Mouse (Mus musculus) midbrain, embryonic 10.5 days (tissue): ENCODE data around the gene Tfg. TPM values are rescaled to one million over a fixed set of nuclear protein-coding genes. Genes with fewer than 3 reads are reported as not detected.

Source experiments
- DNase-seq: peaks from one replicate; pipeline ENCODE4 v3.0.0-alpha.2; 2017; ENCODE audit warnings: low spot score
- H3K27ac ChIP-seq: fragments of 300-500 bp; sonication (generic); replicated peaks from 2 replicates; pipeline ENCODE4 v1.5.1; 2016; ENCODE audit warnings: mild to moderate bottlenecking
- H3K27me3 ChIP-seq: fragments of 300-500 bp; sonication (generic); 2 replicates; pipeline ENCODE4 v1.6.1; 2016; ENCODE audit warnings: low read depth, mild to moderate bottlenecking; ENCODE audit not compliant: poor library complexity, severe bottlenecking
- H3K36me3 ChIP-seq: fragments of 300-500 bp; sonication (generic); 2 replicates; pipeline ENCODE4 v1.6.1; 2016; ENCODE audit warnings: mild to moderate bottlenecking, moderate library complexity
- H3K4me1 ChIP-seq: fragments of 300-500 bp; sonication (generic); 2 replicates; pipeline ENCODE4 v1.6.1; 2016
- H3K4me3 ChIP-seq: fragments of 300-500 bp; sonication (generic); 2 replicates; pipeline ENCODE4 v1.5.1; 2016; ENCODE audit warnings: mild to moderate bottlenecking, moderate library complexity
- H3K9me3 ChIP-seq: fragments of 300-500 bp; sonication (generic); replicated peaks from 2 replicates; pipeline ENCODE4 v1.6.1; 2016; ENCODE audit warnings: mild to moderate bottlenecking
- WGBS: fragments of 180-500 bp; shearing (Covaris S2); methylation state at CpG from one replicate; pipeline ENCODE4 v1.1.7; 2016; 5-methylcytosine and 5-hydroxymethylcytosine counted together
- polyA plus RNA-seq: library from polyadenylated mRNA; unstranded; fragments of >200 nt; fragmentation: Nextera tagmentation; extraction: Ambion mirVana; gene quantifications from 2 replicates; pipeline ENCODE4 v1.2.1, GENCODE M21; 2016

Gene Tfg
- polyA plus RNA-seq, 1 experiment from 2014 or later = 203 TPM

DNA sequence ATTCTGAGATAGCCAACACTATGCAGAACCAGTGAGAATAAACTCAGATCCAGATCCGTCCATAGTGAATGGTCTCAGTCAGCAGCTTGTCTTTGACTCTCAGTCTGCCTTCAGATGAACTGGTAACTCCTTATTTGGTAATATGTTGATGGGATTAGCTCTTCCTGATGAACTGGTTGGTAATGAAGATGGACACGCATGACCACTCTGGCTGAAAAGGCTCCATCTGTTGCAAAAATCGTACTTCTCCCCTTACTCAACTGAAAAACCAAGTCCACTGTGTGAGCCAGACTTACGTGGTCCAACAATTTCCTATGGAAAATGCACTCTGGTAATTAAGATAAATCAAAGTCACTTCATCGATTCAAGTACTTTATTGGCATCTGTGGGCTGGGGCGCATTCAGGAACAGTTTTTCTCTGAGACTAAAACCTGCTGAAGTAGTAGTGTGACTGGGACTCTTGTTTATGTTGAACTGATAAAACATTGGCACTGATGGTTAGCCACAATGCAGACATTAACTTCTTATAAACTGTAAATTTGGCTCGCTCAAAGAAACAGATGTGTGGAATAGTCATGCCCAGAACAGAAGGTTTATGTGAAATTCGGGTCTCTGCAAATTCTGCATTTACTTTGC is 36.1 kb downstream of the Tfg start:
- Histone ChIP-seq H3K4me1 (peaks cover 5% of the 10 kb centered on the region; the same call in 1 of the 2 replicates), H3K4me3 (no peak overlapping the region), H3K9me3 (no peaks in the 10 kb centered on the region), H3K27ac (peak overlapping the region; percentile 42; the same call in 1 of the 2 replicates), H3K27me3 (no peaks in the 10 kb centered on the region), H3K36me3 (peaks cover 25% of the 10 kb centered on the region)
- WGBS = 79% methylated on average over 8 of the region's 8 CpGs
- no peak for DNase-seq

DNA sequence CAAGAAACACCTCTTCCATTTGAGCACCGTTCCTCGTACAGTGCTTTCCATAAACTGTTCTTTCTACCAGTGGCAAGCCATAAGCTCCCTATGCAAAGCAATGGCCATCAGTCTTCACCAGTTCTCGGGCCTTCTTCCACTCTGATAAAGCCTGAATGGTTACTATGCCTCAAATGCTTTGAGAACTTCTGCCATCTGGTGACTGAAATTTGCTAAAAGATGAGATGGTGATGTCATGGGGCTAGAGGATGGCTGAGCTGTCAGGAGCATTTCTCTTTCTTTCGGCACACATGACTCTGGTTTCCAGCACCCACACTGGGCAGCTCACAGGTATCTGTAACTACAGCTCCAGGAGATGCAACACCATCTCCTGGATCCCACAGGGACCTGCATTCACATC is 40.1 kb downstream of the Tfg start:
- H3K27ac ChIP-seq = no peak overlapping the region
- H3K4me1 ChIP-seq = peaks cover 6% of the 10 kb centered on the region
- H3K36me3 ChIP-seq = no peaks in the 10 kb centered on the region
- H3K4me3 ChIP-seq = no peak overlapping the region
- WGBS = 85% methylated on average over 4 of the region's 4 CpGs
- DNase-seq = no peak
- no peaks in the 10 kb centered on the region for H3K9me3 ChIP-seq
- H3K27me3 ChIP-seq = no peaks in the 10 kb centered on the region

DNA sequence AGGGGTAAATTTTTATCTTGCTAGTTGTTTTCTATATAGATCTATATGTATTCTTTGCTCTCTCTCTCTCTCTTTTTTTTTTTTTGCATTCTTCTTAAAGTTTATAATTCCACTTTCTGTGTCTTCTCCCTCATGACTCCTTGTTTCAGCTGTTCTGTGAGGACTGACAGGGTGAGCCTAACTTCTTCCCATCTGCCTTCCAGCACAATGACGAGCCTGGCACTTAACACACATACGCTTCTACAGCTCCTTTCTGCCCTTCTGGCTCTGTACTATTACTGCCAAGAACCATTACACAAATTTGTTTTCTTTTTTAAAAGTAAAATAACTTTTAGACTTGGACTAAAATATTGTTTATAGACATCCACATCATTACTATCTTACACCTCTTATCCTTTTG is 43.8 kb downstream of the Tfg start:
- Histone ChIP-seq H3K27me3 (no peaks in the 10 kb centered on the region), H3K9me3 (no peaks in the 10 kb centered on the region), H3K4me3 (no peak overlapping the region), H3K36me3 (no peaks in the 10 kb centered on the region), H3K27ac (no peak overlapping the region), H3K4me1 (peaks cover 4% of the 10 kb centered on the region; the same call in 1 of the 2 replicates)
- no peak for DNase-seq
- WGBS = 90% methylated on average over 2 of the region's 2 CpGs

DNA sequence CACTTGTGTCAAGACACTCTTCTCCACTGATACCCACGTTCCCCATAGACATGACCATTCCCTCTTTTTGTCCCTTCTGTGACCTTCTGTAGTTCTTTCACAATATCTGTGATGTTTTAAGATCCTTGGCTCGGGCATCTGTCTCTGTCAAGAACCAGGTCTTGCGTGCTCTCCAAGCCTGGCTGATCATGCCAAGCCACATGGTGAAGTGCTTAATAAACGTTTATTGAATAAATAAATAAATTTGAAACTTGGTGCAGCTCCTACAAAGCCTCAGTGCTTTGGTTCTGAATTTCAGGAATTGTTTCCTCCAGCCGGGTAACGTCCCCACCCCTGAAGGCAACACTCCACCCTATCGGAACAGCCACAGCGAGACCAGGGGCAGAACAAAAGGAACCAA is 46.3 kb downstream of the Tfg start:
- no peaks in the 10 kb centered on the region for H3K9me3 ChIP-seq
- no peak overlapping the region for H3K27ac ChIP-seq
- peaks cover 4% of the 10 kb centered on the region; the same call in 1 of the 2 replicates for H3K4me1 ChIP-seq
- no peak for DNase-seq
- no peak overlapping the region for H3K4me3 ChIP-seq
- no peaks in the 10 kb centered on the region for H3K36me3 ChIP-seq
- 88% methylated on average over 8 of the region's 8 CpGs for WGBS
- H3K27me3 ChIP-seq = no peaks in the 10 kb centered on the region

- WGBS = 73% methylated on average over 5 of the region's 5 CpGs
- Histone ChIP-seq H3K4me1 (peaks cover 4% of the 10 kb centered on the region; the same call in 1 of the 2 replicates), H3K4me3 (no peak overlapping the region), H3K9me3 (no peaks in the 10 kb centered on the region), H3K27me3 (no peaks in the 10 kb centered on the region), H3K36me3 (no peaks in the 10 kb centered on the region), H3K27ac (no peak overlapping the region)
- DNase-seq = no peak
Observed at GRCm38 (mm10) chr16:56669520-56669919, 47.7 kb downstream of the Tfg start.

DNA sequence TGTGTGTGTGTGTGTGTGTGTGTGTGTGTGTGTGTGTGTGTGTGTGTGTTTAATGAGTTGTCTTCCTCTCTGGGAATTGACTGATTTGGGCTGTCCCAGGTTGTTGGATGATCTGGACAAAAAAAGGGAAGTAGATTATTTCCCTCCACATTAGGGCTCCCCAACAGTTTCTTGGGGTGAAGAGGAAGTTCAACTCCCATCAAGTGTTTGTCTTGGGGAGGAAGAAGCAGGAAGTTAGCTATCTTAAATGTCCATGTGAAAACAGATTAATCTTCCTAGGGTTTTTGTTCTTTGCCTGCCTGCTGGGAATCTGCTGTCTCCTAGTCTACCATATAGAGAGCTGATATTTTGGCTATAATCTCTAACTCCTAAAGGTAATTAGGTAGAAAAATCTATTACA is 58.4 kb downstream of the Tfg start:
- Histone ChIP-seq H3K27me3 (no peaks in the 10 kb centered on the region), H3K4me3 (no peak overlapping the region), H3K27ac (no peak overlapping the region), H3K9me3 (no peaks in the 10 kb centered on the region), H3K4me1 (peaks cover 11% of the 10 kb centered on the region), H3K36me3 (no peaks in the 10 kb centered on the region)
- DNase-seq = no peak

DNA sequence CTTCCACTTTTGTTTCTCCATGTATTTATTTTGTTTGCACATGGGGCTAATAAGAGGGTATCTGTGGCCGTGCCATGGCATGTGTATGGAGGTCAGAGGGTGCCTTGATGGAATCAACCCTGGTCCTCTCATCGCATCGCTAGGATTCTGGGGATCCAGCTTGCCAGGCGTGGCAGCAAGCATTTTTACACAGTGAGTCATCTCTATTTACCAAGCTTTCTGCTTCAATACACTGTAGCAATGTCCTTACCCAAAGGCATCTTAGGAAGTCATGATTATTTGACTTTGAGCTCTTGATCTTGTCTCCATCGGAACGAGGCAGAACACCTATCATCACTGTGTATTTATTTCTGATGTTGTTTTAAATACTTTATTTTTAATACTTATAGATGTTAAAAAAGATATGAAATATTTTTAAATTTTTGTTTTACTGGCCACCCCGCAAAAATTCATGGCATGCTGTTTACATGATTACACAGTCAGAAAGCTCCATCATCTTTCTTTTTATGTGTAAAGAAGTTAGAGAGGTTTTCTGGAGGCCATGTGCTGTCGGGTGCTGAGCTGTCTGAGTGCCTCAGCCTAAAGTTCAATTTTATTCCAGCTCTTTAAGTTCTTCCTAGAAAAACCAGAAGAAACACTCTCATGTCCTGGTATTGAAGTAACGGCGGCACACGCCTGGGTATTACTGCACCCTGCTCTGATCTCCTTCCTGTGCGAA is 61.9 kb downstream of the Tfg start:
- Histone ChIP-seq H3K36me3 (no peaks in the 10 kb centered on the region), H3K4me1 (peaks cover 11% of the 10 kb centered on the region), H3K27ac (no peak overlapping the region; the same call in 1 of the 2 replicates), H3K27me3 (no peaks in the 10 kb centered on the region), H3K9me3 (no peaks in the 10 kb centered on the region), H3K4me3 (no peak overlapping the region)
- DNase-seq = no peak
- 81% methylated on average over 12 of the region's 12 CpGs for WGBS

GRCm38 (mm10) chr16:56646382-56647172 is 70.7 kb downstream of the Tfg start:
- Histone ChIP-seq H3K4me1 (peaks cover 3% of the 10 kb centered on the region; the same call in 1 of the 2 replicates), H3K36me3 (no peaks in the 10 kb centered on the region), H3K9me3 (no peaks in the 10 kb centered on the region), H3K27ac (no peak overlapping the region), H3K4me3 (no peak overlapping the region), H3K27me3 (no peaks in the 10 kb centered on the region)
- 72% methylated on average over 7 of the region's 7 CpGs for WGBS
- no peak for DNase-seq

DNA sequence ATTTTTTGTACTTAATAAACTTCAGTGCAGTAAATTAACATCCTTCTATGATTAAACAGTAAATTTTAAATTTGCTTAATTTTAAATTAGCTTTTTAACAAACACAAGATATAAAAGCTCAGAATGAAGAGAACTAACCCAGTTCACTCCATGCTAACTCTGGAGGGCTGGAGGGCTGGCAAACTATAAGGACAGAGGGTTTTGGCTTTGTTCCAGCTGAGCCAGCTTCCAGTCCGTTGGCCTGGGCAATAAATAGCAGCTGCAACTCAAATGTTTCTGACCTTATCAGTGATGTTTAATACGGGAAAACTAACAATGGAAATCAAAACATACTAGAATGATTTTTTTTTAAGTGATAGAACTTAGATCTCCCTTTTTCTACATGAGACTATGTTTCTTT is 72.0 kb downstream of the Tfg start:
- Histone ChIP-seq H3K9me3 (no peaks in the 10 kb centered on the region), H3K4me3 (no peak overlapping the region), H3K4me1 (peaks cover 3% of the 10 kb centered on the region; the same call in 1 of the 2 replicates), H3K36me3 (no peaks in the 10 kb centered on the region), H3K27me3 (no peaks in the 10 kb centered on the region), H3K27ac (no peak overlapping the region)
- DNase-seq = no peak
- WGBS = 58% methylated on average over 2 of the region's 2 CpGs

Other genes with a start within 250 kb of the Tfg start
- gene Abi3bp, start 239.6 kb downstream of the Tfg start, polyA plus RNA-seq = 0.15 and 0.26 TPM in 2 replicates
- gene Adgrg7, start 78.4 kb upstream of the Tfg start, polyA plus RNA-seq = not detected in 2 replicates
- gene Tmem45a, start 168.7 kb upstream of the Tfg start, polyA plus RNA-seq = 6.9 and 9.3 TPM in 2 replicates
- gene Lnp1, start 210.6 kb upstream of the Tfg start, polyA plus RNA-seq = not detected in 2 replicates